Mouse (Mus musculus): Measurements from ENCODE around the gene Ovol2.
"Not testable (repeated sequence)": the region's sequence is repeated elsewhere in the genome, so short reads cannot be mapped to it uniquely, and the experiment has no call there.

The Ovol2 gene

DNA sequence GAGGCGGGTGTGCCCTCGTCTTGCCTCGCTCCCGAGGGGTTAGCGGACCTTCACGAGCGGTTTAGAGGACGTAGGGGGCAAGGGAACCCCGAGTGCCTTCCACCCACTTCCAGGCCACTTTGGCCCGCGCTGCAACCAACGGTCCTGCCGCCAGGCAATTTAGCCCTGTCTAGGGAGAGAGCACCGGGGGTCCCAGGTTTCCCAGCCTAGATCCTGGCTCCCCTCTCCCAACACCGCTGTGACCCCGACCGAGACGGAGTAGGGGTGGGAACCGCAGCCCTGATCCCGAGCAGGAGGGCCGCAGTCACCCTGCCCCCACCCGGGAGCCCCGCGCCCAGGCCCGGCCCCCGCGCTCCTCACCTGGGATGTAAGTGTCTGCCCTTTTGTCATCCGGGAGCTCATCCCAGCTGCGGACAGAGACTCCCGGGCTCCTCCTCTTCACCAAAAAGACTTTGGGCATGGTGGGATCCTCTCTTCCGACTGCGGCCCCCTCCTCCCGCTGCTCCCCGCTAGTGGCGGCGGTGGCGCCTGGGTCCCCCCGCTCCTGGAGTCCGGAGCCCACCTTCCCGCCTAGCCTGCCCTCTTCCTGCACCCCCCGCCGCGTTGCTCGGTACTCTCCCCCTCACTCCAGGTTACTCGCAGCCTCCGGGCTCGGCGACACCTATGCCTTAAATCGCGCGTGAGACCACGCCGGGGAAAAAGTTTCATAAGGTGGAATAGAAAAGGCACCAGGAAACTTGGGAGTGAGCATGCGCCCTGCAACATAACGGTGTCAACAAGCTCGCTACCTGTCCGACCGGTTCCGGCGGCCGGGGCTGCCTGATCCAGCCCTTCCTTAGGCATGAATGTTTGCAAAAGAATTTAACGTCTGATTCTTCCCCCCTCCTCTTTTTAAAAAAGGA, at the start of gene Ovol2:
Ovol2 (minus strand) TSS at position 746 of the 902 bp plus-strand sequence.
- DNase-seq, result peak; percentile 76

- DNase-seq, result no peak
Measured at GRCm38 (mm10) chr2:144381741-144382140, 49.8 kb upstream of the Ovol2 start.

DNA sequence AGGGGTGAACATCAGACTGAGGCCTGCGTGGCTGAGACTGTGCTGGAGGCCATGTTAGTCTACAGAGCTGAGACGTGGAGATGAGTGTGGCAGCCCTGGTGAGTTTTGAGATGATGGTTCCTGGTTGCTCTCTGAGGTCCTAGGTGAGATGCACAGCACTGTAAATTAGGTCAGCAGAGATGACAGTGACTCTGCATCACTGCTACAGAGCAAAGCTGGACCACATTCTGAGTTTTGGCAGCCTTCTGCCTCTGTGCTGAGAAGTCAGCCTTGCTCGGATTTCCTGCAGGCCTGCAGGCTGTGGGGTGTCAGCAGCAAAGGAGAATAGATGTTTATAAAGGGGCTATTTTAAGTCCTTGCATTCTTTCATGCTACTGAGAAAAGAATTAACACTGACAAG, 49.3 kb upstream of the Ovol2 start:
- no peak for DNase-seq

DNA sequence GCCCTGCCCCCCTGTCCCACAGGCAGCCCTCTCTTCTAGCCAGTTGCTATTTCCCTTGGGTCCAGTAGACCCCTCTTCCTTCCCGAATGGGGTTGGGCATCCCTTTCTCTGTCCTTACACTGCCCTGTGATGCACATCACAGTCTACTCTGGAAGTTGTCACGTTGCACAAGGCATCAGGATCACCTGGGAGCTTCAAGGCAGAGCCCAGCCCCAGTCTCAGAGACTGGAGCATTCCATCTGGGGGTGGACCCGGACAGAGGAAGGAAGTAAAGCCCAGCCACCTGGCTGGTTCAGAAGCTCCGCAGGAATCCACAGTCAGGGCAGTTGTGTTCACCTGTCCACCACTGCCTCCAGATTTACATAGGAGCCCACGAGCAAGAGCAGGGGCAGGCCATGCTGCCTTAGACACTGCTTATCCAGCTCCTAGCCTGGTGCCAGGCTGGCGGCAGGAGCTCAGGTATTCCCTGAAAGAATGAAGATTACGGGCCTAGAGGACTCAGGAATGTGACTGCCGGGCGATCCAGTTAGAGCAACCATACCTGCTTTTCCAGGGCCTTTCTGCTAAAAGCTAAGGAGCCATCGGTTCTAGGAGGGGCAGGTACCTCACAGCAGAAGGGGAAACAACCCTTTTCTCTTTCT, 43.2 kb upstream of the Ovol2 start:
- DNase-seq, result no peak

- DNase-seq, result no peak
Measured at GRCm38 (mm10) chr2:144373063-144373462, 41.1 kb upstream of the Ovol2 start.

GRCm38 (mm10) chr2:144371566-144371965, 39.6 kb upstream of the Ovol2 start:
- no peak for DNase-seq

- DNase-seq, result no peak
Measured at GRCm38 (mm10) chr2:144369511-144369910, 37.6 kb upstream of the Ovol2 start.

DNA sequence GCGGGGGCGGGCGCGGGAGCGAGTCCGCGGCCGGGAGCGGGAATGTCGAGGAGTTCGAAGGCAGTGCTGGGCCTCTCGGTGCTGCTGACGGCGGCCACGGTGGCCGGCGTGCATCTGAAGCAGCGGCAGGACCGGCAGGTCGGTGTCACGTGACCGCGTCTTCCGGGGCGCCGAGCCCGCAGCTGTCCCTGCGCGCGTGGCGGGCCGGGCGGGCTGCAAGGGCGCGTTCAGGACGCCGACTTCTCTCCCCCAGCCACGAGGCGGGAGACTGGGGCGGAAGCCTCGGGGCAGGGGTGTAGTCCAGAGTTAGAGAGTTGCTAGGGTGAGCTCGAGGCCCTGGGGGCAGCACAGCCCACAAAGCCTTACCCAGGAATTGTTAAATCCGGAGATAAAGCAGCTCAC, 37.1 kb upstream of the Ovol2 start:
- no peak for DNase-seq

GRCm38 (mm10) chr2:144368400-144369019, 36.6 kb upstream of the Ovol2 start, which contains the start of the genes Kat14 and Pet117:
Kat14 (plus strand) TSS chr2:144368983.
Pet117 (plus strand) TSS chr2:144368996.
- peak; percentile 97 for DNase-seq

- DNase-seq, result no peak
Measured at GRCm38 (mm10) chr2:144352843-144353242, 20.9 kb upstream of the Ovol2 start.

- DNase-seq, result no peak
Measured at GRCm38 (mm10) chr2:144348525-144348924, 16.6 kb upstream of the Ovol2 start.

- DNase-seq, result no peak
Measured at GRCm38 (mm10) chr2:144343158-144343557, 11.2 kb upstream of the Ovol2 start.

- not testable (repeated sequence) for DNase-seq
Measured at GRCm38 (mm10) chr2:144338149-144338548, 6.2 kb upstream of the Ovol2 start.

GRCm38 (mm10) chr2:144337701-144338100, 5.8 kb upstream of the Ovol2 start:
- no peak for DNase-seq

GRCm38 (mm10) chr2:144337230-144337629, 5.3 kb upstream of the Ovol2 start:
- no peak for DNase-seq

DNA sequence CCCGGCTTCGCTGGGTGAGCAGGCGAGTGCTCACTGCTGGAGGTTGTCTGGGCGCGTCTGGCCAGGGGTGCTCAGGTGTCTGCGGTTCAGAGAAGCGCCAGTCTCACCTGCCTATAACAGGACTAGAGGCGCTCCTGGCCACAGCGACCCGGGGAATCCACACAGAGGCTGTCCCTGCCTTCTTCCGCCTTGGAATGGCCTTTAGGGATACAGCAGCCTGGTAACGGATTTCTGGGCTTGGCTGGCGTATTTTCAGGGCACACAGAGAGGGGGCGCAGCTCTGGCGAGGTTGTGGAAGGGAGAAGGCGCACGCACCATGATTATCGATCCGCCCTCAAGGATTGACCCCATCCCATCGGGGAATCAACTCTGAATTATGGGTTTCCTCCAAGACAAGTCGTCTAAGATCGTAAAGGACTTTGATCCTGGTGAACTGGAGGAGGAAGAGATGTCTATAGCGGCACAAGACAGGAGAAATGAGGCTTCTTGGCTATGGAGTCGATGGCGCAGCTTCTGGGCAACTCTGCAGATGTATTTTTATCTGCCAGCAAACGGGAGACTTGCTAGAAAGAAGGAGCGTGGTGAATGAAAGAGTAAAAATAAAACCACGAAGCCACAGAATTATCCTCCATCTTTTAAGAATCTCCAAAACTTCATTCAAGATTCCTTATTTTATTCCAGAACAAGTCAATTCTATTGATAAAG, 1.3 kb upstream of the Ovol2 start:
- no peak for DNase-seq

DNA sequence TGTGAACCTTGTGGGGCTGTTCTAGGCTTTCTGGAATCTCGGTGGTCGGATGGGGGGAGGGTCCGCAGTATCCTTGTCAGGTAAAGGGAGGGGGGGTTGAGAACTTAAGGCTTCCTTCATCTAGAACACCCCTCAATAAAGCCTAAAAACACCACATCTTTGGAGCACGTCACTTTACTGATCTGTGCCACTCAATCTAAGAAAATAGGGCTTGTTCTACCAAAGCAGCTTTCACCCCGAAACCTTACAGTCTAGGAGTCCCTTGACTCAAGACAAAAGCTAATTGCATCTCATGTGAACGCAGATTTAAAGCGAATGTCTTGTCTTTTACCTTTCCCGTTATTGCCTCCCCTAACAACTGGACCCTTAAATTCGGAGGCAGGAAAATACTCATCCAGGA, 540 bp upstream of the Ovol2 start:
- DNase-seq, result no peak

- DNase-seq, result peak; percentile 44
Measured at GRCm38 (mm10) chr2:144330960-144331371, 980 bp downstream of the Ovol2 start.

GRCm38 (mm10) chr2:144330352-144330959, 1.5 kb downstream of the Ovol2 start:
- no peak for DNase-seq

GRCm38 (mm10) chr2:144329937-144330336, 2.0 kb downstream of the Ovol2 start:
- DNase-seq, result no peak

GRCm38 (mm10) chr2:144329451-144329850, 2.5 kb downstream of the Ovol2 start:
- no peak for DNase-seq

DNA sequence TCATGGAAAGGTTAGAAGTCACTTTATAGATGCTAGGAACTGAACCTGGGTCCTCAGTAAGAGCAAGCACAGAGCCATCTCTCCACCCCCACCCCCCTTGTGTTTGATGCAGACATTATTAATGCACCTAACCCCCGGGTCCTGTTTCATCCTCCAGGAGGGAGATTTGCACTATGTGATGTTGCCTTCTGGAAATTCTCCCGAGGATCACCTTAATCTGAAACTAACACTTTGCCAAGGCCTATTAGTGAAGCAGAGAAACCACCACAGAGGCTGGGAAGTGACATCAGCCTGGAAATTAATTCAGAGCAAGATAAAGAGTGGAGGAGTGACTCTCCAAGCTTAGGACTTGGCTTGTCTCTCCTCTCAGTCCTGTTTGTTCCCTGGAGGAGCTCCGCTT, 7.7 kb downstream of the Ovol2 start:
- no peak for DNase-seq

DNA sequence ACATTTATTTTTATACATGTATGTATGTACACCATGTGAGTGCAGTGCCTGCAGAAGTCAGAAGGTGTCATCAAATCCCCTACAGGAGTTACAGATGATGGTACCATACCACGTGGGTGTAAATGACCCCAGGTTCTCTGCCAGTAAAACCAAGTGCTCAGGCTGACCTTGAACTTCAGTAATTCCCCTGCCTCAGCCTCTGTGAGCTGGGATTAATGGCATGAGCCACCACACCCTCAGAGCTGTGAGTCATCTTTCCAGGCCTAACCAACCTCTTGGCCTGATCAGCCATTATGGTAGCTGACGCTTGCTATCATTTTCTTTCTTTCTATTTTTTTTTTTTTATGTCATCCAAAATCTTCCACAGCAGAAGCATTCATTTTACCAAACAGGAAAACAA, 20.6 kb downstream of the Ovol2 start:
- no peak for DNase-seq

Measured in lung, postnatal 14 days (tissue).